Mouse (Mus musculus) heart, postnatal 0 days (tissue): Measurements from ENCODE around the gene Olfr285. TPM values are rescaled to one million over a fixed set of nuclear protein-coding genes. Genes with fewer than 3 reads are reported as not detected.

Experiments
- ATAC-seq: fragments of 200-750 bp; cut with Nextera tagmentation; 2 replicates; pipeline ENCODE4 v1.8.0; 2017; ENCODE audit warnings: low read depth, moderate number of reproducible peaks, moderate library complexity; ENCODE audit not compliant: insufficient read depth
- DNase-seq: peaks from one replicate; pipeline ENCODE4 v3.0.0-alpha.2; 2016; ENCODE audit warnings: low spot score
- H3K27ac ChIP-seq: fragments of 300-500 bp; sonication (generic); 2 replicates; pipeline ENCODE4 v1.5.1; 2014; ENCODE audit warnings: low read depth, mild to moderate bottlenecking
- H3K27me3 ChIP-seq: fragments of 300-500 bp; sonication (generic); 2 replicates; pipeline ENCODE4 v1.6.1; 2014; ENCODE audit warnings: low read length, mixed read lengths; ENCODE audit not compliant: control insufficient read depth, insufficient read depth
- H3K36me3 ChIP-seq: fragments of 300-500 bp; sonication (generic); replicated peaks from 2 replicates; pipeline ENCODE4 v1.6.1; 2014; ENCODE audit warnings: low read length, mixed read lengths; ENCODE audit not compliant: control insufficient read depth, insufficient read depth
- H3K4me1 ChIP-seq: fragments of 300-500 bp; sonication (generic); 2 replicates; pipeline ENCODE4 v1.6.1; 2014; ENCODE audit warnings: antibody characterized with exemption; ENCODE audit not compliant: control insufficient read depth, insufficient read depth
- H3K4me2 ChIP-seq: fragments of 300-500 bp; sonication (generic); 2 replicates; pipeline ENCODE4 v1.6.1; 2014; ENCODE audit warnings: low read depth, mild to moderate bottlenecking, low read length, moderate library complexity
- H3K4me3 ChIP-seq: fragments of 300-500 bp; sonication (generic); 2 replicates; pipeline ENCODE4 v1.5.1; 2014; ENCODE audit warnings: low read depth, low read length
- H3K9ac ChIP-seq: fragments of 300-500 bp; sonication (generic); replicated peaks from 2 replicates; pipeline ENCODE4 v1.6.1; 2014; ENCODE audit warnings: low read depth, low read length, mixed read lengths
- H3K9me3 ChIP-seq: fragments of 300-500 bp; sonication (generic); replicated peaks from 2 replicates; pipeline ENCODE4 v1.6.1; 2016; ENCODE audit warnings: low read length; ENCODE audit not compliant: control insufficient read depth
- CTCF ChIP-seq: IDR thresholded peaks from 2 replicates; pipeline ENCODE4 v1.5.1; 2016; ENCODE audit warnings: antibody characterized with exemption, control low read depth, low read depth
- EP300 ChIP-seq: IDR thresholded peaks from 2 replicates; pipeline ENCODE4 v1.6.1; 2016; ENCODE audit warnings: antibody characterized with exemption, low read depth
- WGBS: fragments of 180-500 bp; shearing (Covaris S2); extraction: QIAGEN DNeasy Blood & Tissue Kit; methylation state at CpG from one replicate; pipeline ENCODE4 v1.1.7; 2014; 5-methylcytosine and 5-hydroxymethylcytosine counted together
- polyA plus RNA-seq: library from polyadenylated mRNA; unstranded; fragments of >200 nt; fragmentation: Nextera tagmentation; extraction: Ambion mirVana; gene quantifications from 2 replicates; pipeline ENCODE4 v1.2.1, GENCODE M21; 2015
- total RNA-seq: library from RNA; depleted of rRNA; stranded (reverse); fragments of >200 nt; gene quantifications from 2 replicates; pipeline ENCODE4 v1.2.3, GENCODE M21; 2014; ENCODE audit warnings: low replicate concordance; rRNA removed

The Olfr285 gene
- total and polyA plus RNA-seq, 2 experiments from 2014 or later = not detected

DNA sequence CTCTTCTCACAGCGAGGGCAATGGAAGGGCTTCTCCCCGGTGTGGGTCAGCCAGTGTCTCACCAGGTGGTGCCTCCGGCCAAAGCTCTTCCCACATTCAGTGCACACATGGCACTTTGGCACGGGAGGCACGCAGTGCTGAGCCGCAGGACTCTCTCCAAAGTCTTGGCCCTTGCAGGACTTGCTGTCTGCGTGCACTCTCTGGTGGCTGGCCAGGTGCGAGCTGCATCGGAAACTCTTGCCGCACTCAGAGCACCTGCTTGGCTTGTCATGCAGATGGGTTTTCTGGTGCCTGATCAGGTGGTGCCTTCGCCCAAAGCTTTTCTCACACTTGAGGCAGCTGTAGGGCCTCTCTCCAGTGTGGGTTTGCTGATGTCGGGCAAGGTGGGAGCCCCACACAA is 28.6 kb downstream of the Olfr285 start:
- WGBS = 72% methylated on average over 12 of the region's 12 CpGs
- H3K27me3 ChIP-seq = no peaks in the 10 kb centered on the region
- no peaks in the 10 kb centered on the region for H3K4me1 ChIP-seq
- H3K27ac ChIP-seq = no peak overlapping the region
- ATAC-seq (no peak), DNase-seq (no peak)
- H3K4me2 ChIP-seq = no peak overlapping the region
- TF ChIP-seq EP300 (no peak), CTCF (no peak)
- no peaks in the 10 kb centered on the region for H3K9me3 ChIP-seq
- no peak overlapping the region for H3K9ac ChIP-seq
- H3K4me3 ChIP-seq = no peak overlapping the region
- peaks cover 7% of the 10 kb centered on the region; the same call in 1 of the 2 replicates for H3K36me3 ChIP-seq

DNA sequence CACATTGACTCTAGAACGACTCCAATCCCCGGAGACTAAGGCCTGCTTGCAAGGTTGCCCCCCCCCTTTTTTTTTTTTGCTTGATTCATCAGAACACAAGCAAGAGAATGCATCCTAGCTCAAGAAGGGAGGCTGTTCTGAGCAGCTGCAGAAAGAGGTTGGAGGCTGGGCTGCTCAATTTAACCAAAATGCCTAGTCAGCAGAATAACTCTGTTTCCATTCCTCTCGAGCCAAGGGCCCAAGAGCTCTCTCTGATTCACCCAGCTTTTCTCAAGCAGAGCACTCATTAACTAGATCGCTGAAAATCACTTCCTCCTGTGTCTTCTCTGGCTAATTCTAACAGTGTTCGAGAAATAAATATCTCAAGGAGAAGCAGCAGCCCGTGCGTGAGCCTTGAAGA is 30.7 kb downstream of the Olfr285 start:
- TF ChIP-seq EP300 (no peak), CTCF (no peak)
- Histone ChIP-seq H3K4me2 (no peak overlapping the region), H3K36me3 (peaks cover 7% of the 10 kb centered on the region; the same call in 1 of the 2 replicates), H3K27me3 (no peaks in the 10 kb centered on the region), H3K27ac (no peak overlapping the region), H3K4me1 (no peaks in the 10 kb centered on the region), H3K9me3 (no peaks in the 10 kb centered on the region), H3K9ac (no peak overlapping the region), H3K4me3 (no peak overlapping the region)
- WGBS = 81% methylated on average over 7 of the region's 7 CpGs
- no peak for DNase-seq
- no peak for ATAC-seq

Other genes starting within 250 kb of the Olfr285 start
- 216 and 219 TPM in 2 replicates for gene Pfkm, start 224.8 kb downstream of the Olfr285 start, total RNA-seq
- gene Pfkm, start 224.8 kb downstream of the Olfr285 start, polyA plus RNA-seq = 205 and 213 TPM in 2 replicates
- 13.3 and 16.7 TPM in 2 replicates for gene Senp1, start 223.6 kb downstream of the Olfr285 start, total RNA-seq
- 8.0 and 10.1 TPM in 2 replicates for gene Senp1, start 223.6 kb downstream of the Olfr285 start, polyA plus RNA-seq
- gene Asb8, start 151.7 kb downstream of the Olfr285 start, total RNA-seq = 99.6 and 158 TPM in 2 replicates
- 95.6 and 111 TPM in 2 replicates for gene Asb8, start 151.7 kb downstream of the Olfr285 start, polyA plus RNA-seq
- gene Ccdc184, start 150.2 kb downstream of the Olfr285 start, total RNA-seq = 0.92 and 1.9 TPM in 2 replicates
- gene Ccdc184, start 150.2 kb downstream of the Olfr285 start, polyA plus RNA-seq = 0.63 and 0.89 TPM in 2 replicates
- not detected in 2 replicates for gene Olfr288, start 121.8 kb downstream of the Olfr285 start, total RNA-seq
- not detected in 2 replicates for gene Olfr288, start 121.8 kb downstream of the Olfr285 start, polyA plus RNA-seq
- gene Gm44579, start 96.4 kb downstream of the Olfr285 start, total RNA-seq = not detected in 2 replicates
- gene Gm44579, start 96.4 kb downstream of the Olfr285 start, polyA plus RNA-seq = not detected in 2 replicates
- not detected in 2 replicates for gene Olfr287, start 96.3 kb downstream of the Olfr285 start, total RNA-seq
- gene Olfr287, start 96.3 kb downstream of the Olfr285 start, polyA plus RNA-seq = not detected in 2 replicates
- not detected in 2 replicates for gene Olfr286, start 82.9 kb downstream of the Olfr285 start, total RNA-seq
- gene Olfr286, start 82.9 kb downstream of the Olfr285 start, polyA plus RNA-seq = not detected in 2 replicates
- gene H1fnt, start 60.1 kb downstream of the Olfr285 start, total RNA-seq = not detected in 2 replicates
- not detected in 2 replicates for gene H1fnt, start 60.1 kb downstream of the Olfr285 start, polyA plus RNA-seq
- gene Zfp641, start 21.2 kb downstream of the Olfr285 start, total RNA-seq = 2.3 and 3.6 TPM in 2 replicates
- gene Zfp641, start 21.2 kb downstream of the Olfr285 start, polyA plus RNA-seq = 1.5 and 1.6 TPM in 2 replicates
- not detected in 2 replicates for gene Olfr284, start 23.6 kb upstream of the Olfr285 start, total RNA-seq
- not detected in 2 replicates for gene Olfr284, start 23.6 kb upstream of the Olfr285 start, polyA plus RNA-seq
- not detected in 2 replicates for gene Olfr283, start 63.6 kb upstream of the Olfr285 start, total RNA-seq
- gene Olfr283, start 63.6 kb upstream of the Olfr285 start, polyA plus RNA-seq = not detected in 2 replicates
- not detected in 2 replicates for gene Olfr282, start 113.9 kb upstream of the Olfr285 start, total RNA-seq
- gene Olfr282, start 113.9 kb upstream of the Olfr285 start, polyA plus RNA-seq = not detected in 2 replicates
- gene Olfr281, start 135.2 kb upstream of the Olfr285 start, total RNA-seq = not detected in 2 replicates
- not detected in 2 replicates for gene Olfr281, start 135.2 kb upstream of the Olfr285 start, polyA plus RNA-seq
- gene OR5BS1P, start 152.5 kb upstream of the Olfr285 start, total RNA-seq = not detected in 2 replicates
- not detected in 2 replicates for gene OR5BS1P, start 152.5 kb upstream of the Olfr285 start, polyA plus RNA-seq
- not detected in 2 replicates for gene Lalba, start 165.4 kb upstream of the Olfr285 start, total RNA-seq
- 0.26 and 0.36 TPM in 2 replicates for gene Lalba, start 165.4 kb upstream of the Olfr285 start, polyA plus RNA-seq
- not detected in 2 replicates for gene Olfr279, start 175.0 kb upstream of the Olfr285 start, total RNA-seq
- gene Olfr279, start 175.0 kb upstream of the Olfr285 start, polyA plus RNA-seq = not detected in 2 replicates
- 58.7 and 62.3 TPM in 2 replicates for gene Kansl2, start 216.9 kb upstream of the Olfr285 start, total RNA-seq
- 60.7 and 73.1 TPM in 2 replicates for gene Kansl2, start 216.9 kb upstream of the Olfr285 start, polyA plus RNA-seq